In the genomic region with DNA sequence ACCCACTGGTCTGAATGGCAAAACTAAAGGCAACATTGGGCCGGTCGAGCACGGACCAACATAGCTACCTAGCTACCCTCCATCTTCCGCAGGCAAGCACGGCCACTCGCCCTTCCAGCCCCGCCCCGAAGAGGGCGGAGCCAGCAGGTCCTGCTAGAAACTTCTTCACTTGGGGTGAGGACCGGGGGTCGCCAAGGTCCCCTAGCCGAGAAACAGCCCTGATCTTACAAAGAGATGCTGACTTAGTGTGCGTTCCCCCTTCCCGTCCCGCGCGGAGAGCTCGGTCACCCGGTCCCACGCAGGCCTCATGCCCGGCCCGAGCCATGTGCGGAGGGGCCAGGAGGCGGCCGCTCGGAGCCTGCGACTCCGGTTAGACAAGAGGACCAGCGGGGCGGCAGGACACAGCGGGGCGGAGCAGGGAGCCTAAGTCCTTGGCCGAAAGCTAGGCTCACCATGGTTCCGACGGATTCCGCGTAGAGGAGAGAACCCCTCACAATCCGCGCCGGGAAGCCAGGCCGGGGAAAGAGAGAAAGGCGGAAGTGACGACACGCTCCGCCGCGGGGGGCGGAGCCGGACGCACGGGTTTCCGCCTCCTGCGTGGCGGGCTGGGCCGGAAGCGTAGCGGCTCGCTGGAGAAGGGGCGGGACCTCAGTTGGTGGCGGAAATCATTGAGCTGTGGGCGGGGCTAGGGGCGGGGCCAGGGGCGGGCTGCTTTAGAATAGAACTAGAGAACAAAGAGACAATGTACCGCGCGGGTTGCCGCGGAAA, we compare ENCODE assay signal across 8 mouse cellular contexts. TPM values are rescaled to one million over a fixed set of nuclear protein-coding genes. Genes with fewer than 3 reads are reported as not detected.
DNase-seq lines count a peak whose midpoint lies in the region; ATAC-seq lines count a peak whose summit lies in the region.

Gene Cct2, minus strand, starts transcription at position 561 of the 768 bp plus-strand sequence.

- peak; percentile 96 for ATAC-seq in hindbrain, embryonic 12.5 days (ENCODE audit: low FRiP score)

- H3K27ac ChIP-seq in hindbrain, embryonic 12.5 days, result peak within 1 kb of the TSS; percentile 88

- peak; percentile 98 for DNase-seq in Muller cell, postnatal 12 days (ENCODE audit: inconsistent ontology term)
- peak; percentile 91 for DNase-seq in cerebellum, adult 9-11 months
- peak; percentile 82 to 90 for DNase-seq in frontal cortex, postnatal 10 days (ENCODE audit: low spot score in 2 of 2)
- peak; percentile 84 to 93 for DNase-seq in layer of hippocampus, postnatal 14 days (ENCODE audit: low spot score in 2 of 2)
- DNase-seq in lung, postnatal 14 days, result peak; percentile 93
- peak; percentile 91 for DNase-seq in retina, adult 2 months (ENCODE audit: low read depth, low spot score)
- DNase-seq in thymus, postnatal 36 days, result peak; percentile 90 to 93

- H3K27me3 ChIP-seq in hindbrain, embryonic 12.5 days, result no peaks in the 10 kb centered on the region

- H3K4me3 ChIP-seq in hindbrain, embryonic 12.5 days, result peak within 1 kb of the TSS; percentile 88

- peak within 1 kb of the TSS; percentile 86 for H3K4me2 ChIP-seq in hindbrain, embryonic 12.5 days (replicated peaks)

- H3K9ac ChIP-seq in hindbrain, embryonic 12.5 days, result peak within 1 kb of the TSS; percentile 81

- peaks cover 36% of the 10 kb centered on the region for H3K36me3 ChIP-seq in hindbrain, embryonic 12.5 days

- under 1% methylated on average over 68 of the region's 68 CpGs for WGBS in hindbrain, embryonic 12.5 days

- no peaks in the 10 kb centered on the region for H3K9me3 ChIP-seq in hindbrain, embryonic 12.5 days (replicated peaks)

- H3K4me1 ChIP-seq in hindbrain, embryonic 12.5 days, result peaks cover 12% of the 10 kb centered on the region

RNA-seq across cellular contexts. Expression of gene Cct2, which starts in this region (rescaled TPM):
- 247 and 251 TPM in 2 replicates for polyA plus RNA-seq in hindbrain, embryonic 12.5 days (2016; fragmentation: Nextera tagmentation; extraction: Ambion mirVana)
- 100 to 1,000 TPM; 203 to 205 TPM for total RNA-seq in layer of hippocampus, postnatal 14 days (2021)

Comparison
In these comparisons a context has a peak if more than half of its experiments do, and no peak if none do; other contexts are left out.
1. Peak in every context shown above with its lines: DNase-seq, ATAC-seq, H3K4me3 ChIP-seq and H3K27ac ChIP-seq.